Mouse (Mus musculus) left cerebral cortex, postnatal 36 days (tissue): ENCODE results near the gene Stim1. TPM values are rescaled to one million over a fixed set of nuclear protein-coding genes. Genes with fewer than 3 reads are reported as not detected.
"Not testable (repeated sequence)": the region's sequence is repeated elsewhere in the genome, so short reads cannot be mapped to it uniquely, and the experiment has no call there.

Experiments
- DNase-seq, 2 experiments: peaks; one replicate each; pipeline ENCODE4 v3.0.0; 2021 to 2022; ENCODE audit warnings: low spot score in 2 of 2, mixed read lengths in 1 of 2
- intact Hi-C: fragments of 180-260 bp; cut with DNase I; formaldehyde crosslinking; loops from one replicate; pipeline ENCODE4 v1.15.1; 2025
- total RNA-seq, 2 experiments: library from RNA; stranded (reverse); gene quantifications; 2 replicates each; pipeline ENCODE4 v1.2.3; 2021

The Stim1 gene
- total RNA-seq, 2 experiments from 2014 or later, result 88.5 to 92.8 TPM

DNA sequence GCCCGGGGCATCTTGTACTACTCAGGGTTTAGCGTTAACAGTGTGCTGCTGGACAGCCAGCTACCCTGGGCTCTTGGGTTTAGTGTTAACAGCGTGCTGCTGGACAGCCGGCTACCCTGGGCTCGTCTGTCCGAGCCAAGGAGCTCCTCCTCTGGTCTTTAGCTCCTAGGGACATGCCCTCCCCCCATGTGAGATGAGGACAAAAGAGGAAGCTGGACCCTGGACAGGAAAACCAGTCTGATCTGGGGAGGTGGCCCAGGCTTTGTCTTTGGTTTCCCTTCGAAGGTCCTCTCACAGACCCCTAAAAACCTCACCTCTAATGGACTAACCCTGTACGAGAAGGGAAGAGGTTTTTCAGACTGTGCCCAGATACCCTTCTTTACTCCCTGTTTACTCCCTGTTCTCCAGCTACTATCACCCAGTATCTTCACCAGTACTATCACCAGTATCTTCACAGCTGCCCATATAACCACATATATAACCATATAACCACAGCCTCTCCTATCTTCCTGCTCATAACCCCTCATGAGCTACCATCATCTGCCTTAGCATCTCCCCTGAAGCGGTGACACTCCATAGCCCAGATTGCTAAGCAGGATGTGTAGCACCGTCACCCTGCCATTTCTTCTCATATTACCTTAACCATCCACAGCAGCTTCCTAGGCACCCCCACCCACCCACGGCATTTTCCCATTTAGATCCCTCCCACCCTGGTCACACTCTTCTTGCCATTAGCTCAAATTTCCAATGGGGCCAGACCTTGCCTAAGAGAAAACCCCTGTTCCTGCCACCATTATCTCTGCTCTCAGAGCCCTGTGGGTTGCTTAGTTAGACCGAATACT is 20.4 kb upstream of the Stim1 start:
- no peak for DNase-seq
- intact Hi-C loops, result loop anchor here (5.0 kb wide), 1 partner anchor 35 kb away; the partner anchor contains the start of genes Nup98 and Pgap2

DNA sequence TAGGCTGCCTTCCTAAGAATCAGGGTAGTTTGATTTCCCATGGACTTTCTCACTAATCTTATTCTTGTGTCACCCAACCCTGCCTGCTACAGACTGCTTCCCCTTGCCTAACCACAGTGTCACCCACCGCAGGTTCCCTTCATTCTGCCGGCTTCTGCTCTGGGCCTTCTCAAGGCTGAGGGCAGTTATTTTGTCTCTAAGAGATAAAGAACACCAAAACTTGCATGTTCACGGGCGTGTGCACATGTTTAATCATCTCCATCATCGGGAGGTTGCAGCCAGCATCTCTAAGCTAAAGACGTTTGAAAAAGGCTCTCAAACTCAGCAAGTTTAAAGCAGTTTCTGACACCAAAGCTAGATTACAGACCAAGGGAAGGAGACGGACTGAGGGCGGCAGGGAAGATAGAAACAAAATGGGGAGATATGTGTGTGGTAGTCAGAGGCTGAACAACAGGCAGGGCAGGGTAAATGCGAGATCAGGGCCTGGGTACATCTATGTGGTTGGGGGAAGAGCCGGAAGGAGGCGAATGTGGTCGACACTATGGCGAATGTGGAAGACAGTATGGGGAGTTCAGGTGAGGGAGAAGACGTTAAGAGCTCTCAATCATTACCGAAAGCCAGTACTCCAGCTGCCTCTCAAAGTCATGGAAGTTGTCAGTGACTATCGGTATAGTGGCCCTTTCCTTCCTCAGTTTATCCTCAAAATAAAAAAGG is 18.8 kb upstream of the Stim1 start:
- intact Hi-C loops, result loop anchor here (5.0 kb wide), 1 partner anchor 37 kb away; the partner anchor contains the start of genes Nup98 and Pgap2
- no peak for DNase-seq

DNA sequence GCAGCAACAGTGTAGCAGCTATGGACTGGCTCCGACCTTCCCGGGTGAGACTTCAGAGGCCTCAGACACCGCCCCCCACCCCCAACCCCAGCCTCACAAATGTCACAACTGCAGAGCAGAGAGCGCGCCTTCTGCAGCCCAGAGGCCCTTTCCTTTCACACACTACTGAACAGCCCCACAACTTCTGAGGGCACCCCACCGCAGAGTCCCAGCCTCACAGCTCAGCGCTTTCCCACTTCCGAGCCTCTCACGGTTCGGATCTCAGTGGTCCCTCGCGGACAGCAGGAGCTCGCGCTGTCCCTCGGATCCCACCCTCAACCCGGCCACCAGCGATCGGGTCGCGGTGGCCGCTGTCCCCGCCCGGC is 18.1 kb upstream of the Stim1 start:
- intact Hi-C loops, result loop anchor here (5.0 kb wide), 1 partner anchor 37 kb away; the partner anchor contains the start of genes Nup98 and Pgap2
- peak in 1 of 2 experiments; percentile 13 for DNase-seq

DNA sequence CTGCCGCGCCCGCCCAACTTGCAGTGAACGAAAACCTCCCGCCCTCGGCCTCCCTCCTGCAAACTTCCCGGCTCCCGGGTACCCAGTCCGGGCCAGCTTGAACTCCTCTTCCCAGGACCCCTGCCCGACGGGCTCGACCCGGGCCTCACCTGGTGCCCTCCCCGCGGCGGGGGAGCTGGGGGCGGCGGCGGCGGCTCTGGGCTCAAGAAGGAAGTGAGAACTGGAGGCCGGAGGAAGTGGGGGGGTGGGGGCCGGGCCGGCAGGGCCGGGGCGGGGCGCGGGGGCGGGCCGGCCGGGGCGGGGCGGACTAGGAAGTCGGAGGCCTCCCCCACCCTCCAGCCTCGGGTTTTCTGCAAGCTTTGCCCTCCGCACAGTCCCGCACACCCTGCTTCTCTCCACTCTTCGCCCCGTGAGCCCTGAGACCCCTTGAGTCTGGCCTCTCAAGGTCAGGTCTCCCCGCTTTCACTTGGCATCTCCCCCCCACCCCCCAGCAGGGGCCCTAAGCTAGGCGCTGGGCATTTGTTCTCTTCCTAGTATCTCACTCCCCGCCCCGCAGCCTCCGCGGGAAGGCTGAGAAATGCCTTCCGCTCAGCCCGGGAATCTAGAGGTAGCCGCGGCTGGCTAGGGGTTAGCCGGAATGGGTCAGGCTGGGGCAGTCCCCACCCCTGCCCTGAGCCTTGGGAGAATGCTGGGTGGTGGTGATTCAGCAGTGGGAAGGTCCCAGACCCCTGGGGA is 17.5 kb upstream of the Stim1 start:
- intact Hi-C loops, result loop anchor here (5.0 kb wide), 1 partner anchor 38 kb away; the partner anchor contains the start of genes Nup98 and Pgap2
- DNase-seq, result peak; percentile 50 to 59

DNA sequence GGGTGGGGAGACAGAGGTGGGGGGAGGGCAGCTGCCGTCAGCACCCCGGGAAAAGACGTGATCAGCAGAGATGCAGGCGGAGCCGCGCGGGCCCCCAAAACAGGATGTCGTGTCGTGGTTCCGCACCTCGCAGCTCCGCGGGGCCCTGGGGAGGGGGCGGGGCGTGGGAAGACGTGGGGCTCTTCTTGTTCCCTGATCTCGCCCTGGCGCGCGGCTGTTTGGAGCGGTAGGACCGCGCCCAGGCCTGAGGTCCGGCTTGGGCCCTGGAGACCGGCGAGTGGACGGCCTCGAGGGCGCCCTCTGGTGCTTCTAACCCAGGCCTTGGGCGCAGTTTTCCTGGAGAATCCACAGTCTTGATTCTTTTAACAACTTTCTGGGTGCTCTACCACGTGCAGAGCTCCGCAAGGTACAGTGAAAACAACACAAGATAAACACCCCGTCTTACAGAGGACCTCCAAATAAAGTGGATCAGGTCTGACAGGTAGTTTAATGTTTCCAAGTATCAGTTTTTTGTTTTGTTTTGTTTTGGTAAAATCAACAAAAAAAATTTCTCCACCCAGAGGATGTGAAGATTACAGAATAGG is 16.9 kb upstream of the Stim1 start:
- intact Hi-C loops, result no loop called here
- DNase-seq, result peak; percentile 89 to 90

DNA sequence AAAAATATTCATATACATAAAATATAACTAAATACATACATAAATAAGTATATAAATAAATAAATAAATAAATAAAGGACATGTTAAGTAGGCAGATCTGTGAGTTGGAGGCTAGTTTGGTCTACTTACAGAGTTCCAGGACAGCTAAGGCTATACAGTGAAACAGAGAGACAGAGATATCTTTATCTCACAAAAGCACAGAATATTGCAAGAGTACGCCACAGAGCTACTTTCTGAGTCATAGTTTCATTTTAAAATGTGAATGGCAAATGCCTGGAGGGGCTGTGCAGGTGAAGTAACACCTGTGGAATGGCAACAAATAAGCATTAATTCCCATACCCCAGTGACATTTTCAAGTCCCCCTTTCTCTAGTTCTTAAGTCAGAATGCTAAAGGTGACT is 14.0 kb upstream of the Stim1 start:
- intact Hi-C loops, result no loop called here
- no peak for DNase-seq

DNA sequence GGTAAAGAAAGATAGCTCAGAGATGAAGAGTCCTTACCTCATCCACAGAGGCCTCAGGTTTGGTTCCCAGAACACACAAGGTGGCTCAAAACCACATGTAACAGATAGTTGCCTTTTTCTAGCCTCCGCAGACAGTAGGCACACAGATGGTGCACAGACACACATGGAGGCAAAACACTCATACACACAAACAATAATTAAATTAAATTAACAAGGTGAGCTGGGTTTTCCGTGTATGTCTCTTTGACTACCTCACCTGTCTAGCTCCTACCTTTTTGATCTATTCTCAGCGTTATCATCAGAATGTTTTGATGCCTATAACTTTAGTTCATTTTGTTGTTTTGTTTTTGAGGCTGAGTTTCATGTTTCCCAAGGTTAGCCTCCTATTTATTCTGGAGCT is 11.7 kb upstream of the Stim1 start, which contains the start of gene Rhog:
Gene Rhog (minus strand): TSS at position 101 of the 400 bp plus-strand sequence.
- DNase-seq, result no peak
- intact Hi-C loops, result no loop called here

DNA sequence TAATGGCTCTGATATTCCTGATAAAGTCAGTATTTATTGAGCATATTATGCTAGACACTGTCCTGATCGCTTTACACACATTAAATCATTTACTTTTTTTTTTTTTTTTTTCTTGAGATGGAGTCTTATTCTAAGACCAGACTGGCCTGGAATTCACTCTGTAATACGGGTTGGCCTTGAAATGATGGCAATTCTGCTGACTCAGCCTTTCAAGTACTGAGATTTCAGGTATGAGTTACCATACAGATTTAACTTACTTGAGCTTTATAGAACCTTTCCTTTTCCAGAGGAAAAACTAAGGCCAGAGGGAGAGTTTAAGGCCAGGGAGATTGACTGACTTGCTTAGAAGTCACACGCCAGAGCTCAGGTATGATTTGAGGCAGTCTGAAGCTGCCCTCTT is 11.0 kb upstream of the Stim1 start:
- intact Hi-C loops, result no loop called here
- no peak for DNase-seq

DNA sequence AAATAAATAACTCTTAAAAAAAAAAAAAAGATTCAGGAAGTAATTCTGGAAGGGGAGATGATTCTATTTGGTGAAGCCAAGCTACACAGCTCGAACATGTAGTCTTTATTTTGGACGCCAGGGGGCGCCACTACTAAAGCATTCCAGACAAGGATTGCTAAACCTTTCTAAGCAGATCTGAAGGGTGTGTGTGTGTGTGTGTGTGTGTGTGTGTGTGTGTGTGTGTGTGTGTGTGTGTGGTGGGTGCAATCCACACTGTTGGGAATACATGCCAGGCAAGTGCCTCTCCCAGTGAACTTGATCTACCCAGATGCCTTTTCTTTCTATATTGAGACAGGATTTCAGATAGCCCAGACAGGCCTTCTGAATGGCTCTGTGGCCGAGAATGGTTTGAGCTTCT is 9.4 kb upstream of the Stim1 start:
- DNase-seq, result peak; percentile 57 to 74
- intact Hi-C loops, result loop anchor here (2.0 kb wide), 1 partner anchor 159 kb away; no protein-coding TSS in a partner anchor

DNA sequence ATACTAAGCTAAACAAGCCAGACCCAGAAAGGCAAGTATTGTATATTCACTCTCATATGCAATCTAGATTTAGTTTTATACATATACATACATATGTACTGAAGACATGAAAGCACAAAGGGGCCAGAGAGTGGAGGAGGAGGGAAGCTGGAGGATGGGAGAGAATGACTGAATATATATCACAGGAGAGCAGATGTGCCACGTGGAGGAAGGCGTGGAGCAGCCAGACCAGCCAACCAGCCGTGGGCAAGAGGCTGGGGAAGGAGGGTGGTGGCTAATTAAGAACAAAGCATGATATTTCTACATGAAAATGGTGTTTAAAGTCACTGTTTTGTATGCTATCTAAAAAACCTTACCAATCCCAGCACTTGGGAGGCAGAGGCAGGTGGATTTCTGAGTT is 8.9 kb upstream of the Stim1 start:
- intact Hi-C loops, result loop anchor here (2.0 kb wide), 1 partner anchor 158 kb away; no protein-coding TSS in a partner anchor
- DNase-seq, result no peak

DNA sequence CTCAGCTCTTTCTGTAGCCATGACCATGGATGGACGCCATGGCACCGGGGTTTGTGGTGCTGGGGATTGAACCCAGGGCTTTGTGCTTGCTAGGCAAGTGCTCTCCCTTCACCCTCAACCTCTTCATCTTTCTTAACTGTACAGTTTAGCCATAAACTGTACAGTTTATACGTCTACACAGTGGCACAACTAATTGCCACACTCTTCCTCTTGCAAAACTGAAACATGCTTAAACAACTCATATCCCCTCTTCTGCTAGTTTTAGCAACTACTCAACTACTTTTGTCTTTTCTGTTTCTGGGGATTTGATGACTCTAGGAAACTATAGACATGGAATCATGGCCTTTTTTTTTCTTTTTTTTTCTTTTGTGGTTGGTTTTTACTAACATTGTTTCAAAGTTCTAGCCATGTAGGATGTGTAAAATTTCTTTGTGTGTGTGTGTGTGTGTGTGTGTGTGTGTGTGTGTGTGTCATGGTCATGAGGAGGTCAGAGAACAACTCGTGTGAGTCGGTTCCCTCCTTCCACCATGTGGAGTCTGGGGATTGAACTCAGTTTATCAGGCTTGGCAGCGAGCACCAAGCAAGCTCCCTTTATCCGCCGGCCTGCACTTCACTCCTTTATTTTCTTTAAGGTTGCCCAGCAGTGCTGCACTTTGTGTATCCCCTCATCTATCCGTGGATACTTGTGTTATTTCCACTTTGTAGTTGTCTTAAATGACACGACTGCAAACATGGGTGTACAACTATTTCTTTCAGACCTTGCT is 7.7 kb upstream of the Stim1 start:
- no peak for DNase-seq
- intact Hi-C loops, result loop anchor here (2.0 to 10.0 kb wide), 2 partner anchors 95 to 157 kb away; no protein-coding TSS in a partner anchor

DNA sequence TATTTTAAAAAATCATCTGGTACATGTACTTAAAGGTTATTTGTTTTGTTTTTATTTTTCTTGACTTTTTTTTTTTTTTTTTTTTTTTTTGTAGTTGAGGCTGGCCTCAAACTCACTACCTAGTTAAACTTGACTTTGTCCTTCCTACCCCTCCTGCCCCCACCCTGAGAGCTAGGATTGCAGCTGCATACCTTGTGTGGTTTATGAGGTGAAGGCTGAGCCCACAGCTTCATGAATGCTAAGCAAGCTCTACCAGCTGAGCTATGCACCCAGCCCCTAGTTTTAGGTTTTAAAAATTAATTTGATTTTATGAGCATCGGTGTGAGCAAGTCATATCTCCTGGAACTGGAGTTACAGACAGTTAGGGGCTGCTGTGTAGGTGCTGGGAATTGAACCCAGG is 7.1 kb upstream of the Stim1 start:
- intact Hi-C loops, result loop anchor here (10.0 kb wide), 1 partner anchor 94 kb away; no protein-coding TSS in a partner anchor
- no peak for DNase-seq

DNA sequence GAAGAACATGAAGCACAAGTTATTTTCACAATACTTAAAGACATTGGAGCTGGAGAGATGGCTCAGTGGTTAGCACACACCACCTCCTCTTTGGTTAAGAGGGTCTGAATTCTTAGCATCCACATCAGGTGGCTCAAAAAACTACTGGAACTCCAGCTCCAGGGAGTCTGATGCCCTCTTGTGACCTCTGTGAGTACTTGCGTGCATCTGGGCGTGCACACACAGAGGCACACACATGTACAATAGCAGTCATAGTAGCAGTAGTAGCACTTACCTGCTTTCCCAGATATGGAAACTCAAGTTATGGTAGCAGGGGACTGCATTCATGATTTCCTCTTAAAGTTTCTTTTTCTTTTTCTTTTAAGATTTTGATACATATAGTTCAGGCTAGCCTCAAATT is 4.6 kb upstream of the Stim1 start:
- no peak for DNase-seq
- intact Hi-C loops, result loop anchor here (10.0 kb wide), 1 partner anchor 92 kb away; no protein-coding TSS in a partner anchor

DNA sequence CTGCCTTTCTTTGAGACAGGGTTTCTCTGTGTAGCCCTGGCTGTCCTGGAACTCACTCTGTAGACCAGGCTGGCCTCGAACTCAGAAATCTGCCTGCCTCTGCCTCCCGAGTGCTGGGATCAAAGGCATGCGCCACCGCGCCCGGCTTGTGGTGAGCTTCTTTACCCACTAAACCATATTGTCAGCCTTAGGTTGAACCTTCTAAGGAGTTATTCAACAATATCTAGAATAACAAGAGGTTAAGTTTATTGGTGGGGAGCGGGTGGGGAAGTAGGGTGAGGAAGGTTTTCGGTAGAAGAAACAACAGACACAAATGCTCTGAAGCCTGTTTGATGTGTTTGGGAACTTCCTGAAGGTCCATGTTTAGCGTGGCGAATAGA is 1.6 kb upstream of the Stim1 start:
- intact Hi-C loops, result loop anchor here (2.0 to 10.0 kb wide), 2 partner anchors 89 to 151 kb away; no protein-coding TSS in a partner anchor
- DNase-seq, result not testable (repeated sequence)

DNA sequence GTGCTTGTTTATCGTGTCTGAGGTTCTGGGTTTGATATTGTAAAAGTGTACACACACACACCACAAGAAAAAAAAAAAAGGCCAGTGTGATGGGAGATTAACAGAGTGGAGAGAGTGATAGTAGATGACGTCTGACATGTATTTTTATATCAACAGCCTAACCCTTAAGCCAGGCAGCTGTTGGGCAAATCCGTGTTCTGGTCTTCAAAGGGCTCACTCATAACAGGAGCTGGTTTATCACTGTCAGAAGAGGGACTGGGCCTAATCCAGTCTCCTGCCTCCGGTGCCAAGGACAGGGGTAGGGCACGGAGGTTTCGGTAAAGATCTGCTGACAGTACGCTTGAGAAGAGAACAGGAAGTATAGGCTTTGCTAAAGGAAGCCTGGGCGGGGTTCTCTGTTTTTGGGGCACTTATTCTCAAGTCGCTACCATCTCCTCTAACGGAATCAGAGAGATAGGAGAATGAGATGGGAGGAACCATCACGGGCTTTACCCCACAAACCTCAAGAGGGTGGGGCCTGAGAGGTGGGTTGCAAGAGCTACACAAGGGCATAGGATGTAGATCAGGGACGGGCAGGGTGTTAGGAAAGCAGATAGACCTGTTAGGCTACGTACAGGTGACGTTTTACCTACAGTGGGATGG is 1.1 kb upstream of the Stim1 start:
- no peak for DNase-seq

DNA sequence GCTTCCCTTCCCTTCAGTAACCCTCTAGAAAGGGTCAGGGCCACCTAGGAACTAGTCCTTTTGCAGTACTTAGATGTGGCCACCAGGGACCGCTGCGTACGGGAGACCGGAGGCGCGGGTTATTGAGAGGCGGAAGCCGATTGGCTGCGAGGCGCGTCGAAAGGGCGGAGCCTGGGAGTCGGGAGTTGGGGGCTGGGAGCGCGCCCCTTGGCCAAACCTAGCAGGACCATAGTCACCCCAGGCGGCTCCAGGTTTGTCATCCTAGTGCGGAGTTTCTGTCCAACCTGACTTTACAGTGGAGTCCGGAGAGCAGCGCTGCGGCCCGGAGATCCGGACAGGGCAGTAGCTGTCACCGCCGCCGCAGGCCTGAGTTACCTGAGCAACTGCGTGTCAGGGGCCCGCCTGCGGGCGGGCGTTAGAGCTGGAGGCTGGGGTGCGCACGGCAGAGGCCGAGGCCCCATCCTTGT is 460 bp upstream of the Stim1 start:
- intact Hi-C loops, result loop anchor here (2.0 to 10.0 kb wide), 2 partner anchors 88 to 150 kb away; no protein-coding TSS in a partner anchor
- peak; percentile 95 to 96 for DNase-seq

More for the DNA sequence above, 1.1 kb upstream of the Stim1 start:
- intact Hi-C loops, result loop anchor here (2.0 to 10.0 kb wide), 2 partner anchors 88 to 150 kb away; no protein-coding TSS in a partner anchor

DNA sequence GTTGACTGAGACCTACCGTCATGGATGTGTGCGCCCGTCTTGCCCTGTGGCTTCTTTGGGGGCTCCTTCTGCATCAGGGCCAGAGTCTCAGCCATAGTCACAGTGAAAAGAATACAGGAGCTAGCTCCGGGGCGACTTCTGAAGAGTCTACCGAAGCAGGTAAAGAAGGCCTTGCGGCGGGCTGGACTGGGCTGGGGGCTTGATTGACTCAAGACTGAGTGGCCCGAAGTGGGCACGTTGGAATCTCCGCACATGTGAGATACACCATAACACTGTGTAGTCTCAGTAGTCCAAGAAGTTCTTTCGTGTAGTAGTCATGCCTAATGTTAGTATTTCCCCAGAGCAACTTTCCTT is 766 bp downstream of the Stim1 start:
- DNase-seq, result no peak
- intact Hi-C loops, result loop anchor here (10.0 kb wide), 1 partner anchor 86 kb away; no protein-coding TSS in a partner anchor
